Mouse (Mus musculus) thymus, postnatal 36 days (tissue): ENCODE measurements around the gene Ankrd36.
A peak's percentile ranks its signal among the peaks of the same experiment; 100 is the strongest.
"Not testable (repeated sequence)": the region's sequence is repeated elsewhere in the genome, so short reads cannot be mapped to it uniquely, and the experiment has no call there.

Experiments
- DNase-seq, 2 experiments: peaks; one replicate each; pipeline ENCODE4 v3.0.0; 2022; ENCODE audit warnings: mixed read lengths in 2 of 2

Gene Ankrd36

GRCm38 (mm10) chr11:5546693-5547092 is 22.8 kb upstream of the Ankrd36 start:
- no peak for DNase-seq

GRCm38 (mm10) chr11:5551430-5551829 is 18.1 kb upstream of the Ankrd36 start:
- no peak for DNase-seq

- DNase-seq: no peak
Measured at GRCm38 (mm10) chr11:5551931-5552330, 17.6 kb upstream of the Ankrd36 start.

- DNase-seq: no peak
Measured at GRCm38 (mm10) chr11:5560273-5560672, 9.2 kb upstream of the Ankrd36 start.

- DNase-seq: no peak
Measured at GRCm38 (mm10) chr11:5562625-5563268, 6.7 kb upstream of the Ankrd36 start.

- no peak for DNase-seq
Measured at GRCm38 (mm10) chr11:5563898-5564297, 5.6 kb upstream of the Ankrd36 start.

GRCm38 (mm10) chr11:5565596-5565995 is 3.9 kb upstream of the Ankrd36 start:
- DNase-seq: no peak

- DNase-seq: no peak
Measured at GRCm38 (mm10) chr11:5566506-5566905, 3.0 kb upstream of the Ankrd36 start.

GRCm38 (mm10) chr11:5567654-5568053 is 1.8 kb upstream of the Ankrd36 start:
- no peak for DNase-seq

GRCm38 (mm10) chr11:5568082-5568481 is 1.4 kb upstream of the Ankrd36 start:
- no peak for DNase-seq

GRCm38 (mm10) chr11:5571856-5572255 is 2.4 kb downstream of the Ankrd36 start:
- no peak for DNase-seq

- no peak for DNase-seq
Measured at GRCm38 (mm10) chr11:5573821-5574220, 4.3 kb downstream of the Ankrd36 start.

- no peak for DNase-seq
Measured at GRCm38 (mm10) chr11:5575046-5575445, 5.6 kb downstream of the Ankrd36 start.

- no peak for DNase-seq
Measured at GRCm38 (mm10) chr11:5592336-5592735, 22.9 kb downstream of the Ankrd36 start.

GRCm38 (mm10) chr11:5595381-5595791 is 25.9 kb downstream of the Ankrd36 start:
- DNase-seq: no peak

- DNase-seq: no peak
Measured at GRCm38 (mm10) chr11:5595792-5596191, 26.3 kb downstream of the Ankrd36 start.

- no peak for DNase-seq
Measured at GRCm38 (mm10) chr11:5596756-5597155, 27.3 kb downstream of the Ankrd36 start.

- DNase-seq: no peak
Measured at GRCm38 (mm10) chr11:5605421-5605820, 35.9 kb downstream of the Ankrd36 start.

GRCm38 (mm10) chr11:5611918-5612317 is 42.4 kb downstream of the Ankrd36 start:
- not testable (repeated sequence) for DNase-seq

GRCm38 (mm10) chr11:5614453-5614852 is 45.0 kb downstream of the Ankrd36 start:
- no peak for DNase-seq

GRCm38 (mm10) chr11:5625101-5625500 is 55.6 kb downstream of the Ankrd36 start:
- no peak for DNase-seq

- DNase-seq: peak; percentile 71 to 79
Measured at GRCm38 (mm10) chr11:5629033-5629432, 59.5 kb downstream of the Ankrd36 start.

- no peak for DNase-seq
Measured at GRCm38 (mm10) chr11:5643085-5643484, 73.6 kb downstream of the Ankrd36 start.

GRCm38 (mm10) chr11:5650321-5650720 is 80.8 kb downstream of the Ankrd36 start:
- DNase-seq: no peak

GRCm38 (mm10) chr11:5682541-5682940 is 113.1 kb downstream of the Ankrd36 start:
- no peak for DNase-seq
